Mouse (Mus musculus) left cerebral cortex, adult 2 months (tissue): ENCODE measurements around the gene Lta. TPM values are rescaled to one million over a fixed set of nuclear protein-coding genes. Genes with fewer than 3 reads are reported as not detected.

Experiments used
- DNase-seq, 2 experiments: peaks; one replicate each; pipeline ENCODE4 v3.0.0; 2021 to 2022; ENCODE audit warnings: low spot score in 2 of 2, mixed read lengths in 1 of 2; ENCODE audit errors: extremely low spot score in 1 of 2
- H3K27ac ChIP-seq: fragments of 200-600 bp; 2 replicates; pipeline ENCODE4 v1.8.1; 2022
- H3K4me3 ChIP-seq: fragments of 200-600 bp; 2 replicates; pipeline ENCODE4 v1.8.1; 2022
- CTCF ChIP-seq: fragments of 200-600 bp; IDR thresholded peaks from 2 replicates; pipeline ENCODE4 v1.8.1; 2022; ENCODE audit warnings: antibody characterized with exemption, mild to moderate bottlenecking, moderate library complexity
- intact Hi-C: fragments of 180-260 bp; cut with DNase I; formaldehyde crosslinking; loops from one replicate; pipeline ENCODE4 v1.15.1; 2025
- total RNA-seq, 2 experiments: library from RNA; stranded (reverse); gene quantifications; 2 replicates each; pipeline ENCODE4 v1.2.3; 2021

Lta gene
- total RNA-seq, 2 experiments from 2014 or later = 0.41 to 0.65 TPM

- intact Hi-C loops = loop anchor here (1.0 kb wide), 1 partner anchor 64 kb away; no protein-coding TSS in a partner anchor
- Histone ChIP-seq H3K27ac (peak overlapping the region; percentile 75), H3K4me3 (no peak overlapping the region)
- TF ChIP-seq CTCF = peak; percentile 78
- no peak for DNase-seq
These were observed 36.5 kb downstream of the Lta start for GRCm38 (mm10) chr17:35168541-35169207.

GRCm38 (mm10) chr17:35167794-35168193 lies 37.4 kb downstream of the Lta start:
- intact Hi-C loops = no loop called here
- TF ChIP-seq CTCF = no peak
- H3K27ac ChIP-seq = peak overlapping the region; percentile 75
- H3K4me3 ChIP-seq = no peak overlapping the region
- no peak for DNase-seq

DNA sequence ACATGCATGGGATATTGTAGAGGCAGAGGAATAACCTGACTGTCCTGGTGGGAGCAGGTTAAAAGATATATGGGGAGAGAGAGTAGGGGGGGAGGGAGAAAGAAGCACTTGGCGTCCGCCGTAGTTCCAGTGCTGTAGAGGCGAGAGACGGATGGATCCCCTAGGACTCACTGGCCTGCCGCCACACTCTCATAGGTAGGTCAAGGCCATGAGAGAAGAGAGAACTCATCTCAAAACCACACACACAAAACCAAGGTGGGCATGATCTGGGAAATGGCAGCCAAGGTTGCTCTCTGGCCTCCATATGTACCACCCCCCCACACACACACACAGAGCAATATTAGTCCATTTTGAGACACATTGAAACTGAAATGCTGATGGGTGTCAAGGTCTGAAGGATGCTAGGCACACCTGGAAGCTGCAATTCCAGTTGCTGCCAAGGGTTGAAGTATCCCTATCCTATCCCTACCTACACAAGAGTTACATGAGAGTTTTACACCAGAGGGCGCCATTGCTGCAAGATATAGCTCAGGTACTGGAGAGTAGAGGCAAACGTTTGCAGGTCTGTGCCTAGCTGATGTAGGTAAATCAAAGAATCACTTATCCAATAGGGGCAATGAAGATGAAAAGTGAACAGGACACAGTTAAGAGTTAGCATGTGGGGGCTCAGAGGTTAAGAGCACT lies 38.7 kb downstream of the Lta start:
- DNase-seq = peak in 1 of 2 experiments; percentile 59
- H3K4me3 ChIP-seq = no peak overlapping the region
- peak overlapping the region; percentile 96; the same call in 1 of the 2 replicates for H3K27ac ChIP-seq
- intact Hi-C loops = loop anchor here (1.0 kb wide), 1 partner anchor 70 kb away; no protein-coding TSS in a partner anchor
- TF ChIP-seq CTCF = peak; percentile 64

GRCm38 (mm10) chr17:35165451-35166155 lies 39.5 kb downstream of the Lta start:
- DNase-seq = no peak
- H3K27ac ChIP-seq = peak overlapping the region; percentile 96
- no peak for TF ChIP-seq CTCF
- peak overlapping the region; percentile 87 for H3K4me3 ChIP-seq
- intact Hi-C loops = loop anchor here (1.0 kb wide), 1 partner anchor 71 kb away; no protein-coding TSS in a partner anchor

DNA sequence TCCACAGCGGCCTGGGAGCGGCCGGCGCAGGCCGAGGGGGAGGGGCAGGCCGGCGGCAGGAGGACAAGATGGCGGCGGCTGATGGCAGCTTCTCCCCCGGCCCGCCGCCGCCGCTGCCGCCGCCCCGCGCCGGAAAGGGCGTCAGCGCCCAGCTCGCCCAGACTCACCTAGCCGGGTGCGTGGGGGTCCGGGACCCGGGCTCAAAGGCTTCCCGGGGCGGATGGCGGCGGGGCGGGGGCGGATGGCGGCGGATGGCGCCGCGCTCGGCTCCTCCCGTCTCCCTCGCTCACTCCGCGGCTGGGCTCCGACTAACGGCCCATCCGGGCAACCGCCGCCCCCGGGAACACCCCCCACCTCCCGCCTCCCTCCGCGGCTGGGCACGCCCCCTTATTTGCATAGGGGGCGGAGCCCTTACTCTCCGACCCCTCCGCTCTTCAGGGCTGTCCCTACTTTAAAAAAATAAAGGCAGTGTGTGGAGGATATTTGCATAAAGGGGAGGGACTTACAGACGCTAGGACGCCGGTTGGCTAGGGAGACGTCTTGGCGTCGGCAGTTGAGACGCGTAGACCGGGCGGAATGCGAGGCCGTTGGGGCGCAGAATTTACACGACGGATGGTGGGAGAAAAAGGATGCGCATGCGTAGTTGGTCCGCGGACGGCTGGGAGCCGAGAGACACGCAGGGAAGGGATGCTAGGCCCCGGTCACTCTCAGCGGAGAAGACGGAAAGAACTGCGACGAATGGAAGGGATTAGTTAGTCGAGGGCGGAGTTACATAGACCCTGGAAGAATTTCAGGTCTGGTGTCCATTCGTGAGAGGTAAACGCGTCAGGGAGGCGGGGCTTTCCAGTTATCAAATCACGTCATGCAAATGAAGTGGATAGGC lies 40.3 kb downstream of the Lta start, which contains the start of gene Prrc2a:
Prrc2a (minus strand) TSS at position 330 of the 883 bp plus-strand sequence.
- peak; percentile 98 for DNase-seq
- TF ChIP-seq CTCF = no peak
- H3K4me3 ChIP-seq = peak within 1 kb of the TSS; percentile 87
- intact Hi-C loops = loop anchor here (1.0 kb wide), 1 partner anchor 30 kb away; the partner anchor contains the start of gene Bag6
- H3K27ac ChIP-seq = peak within 1 kb of the TSS; percentile 96

GRCm38 (mm10) chr17:35164218-35164567 lies 41.0 kb downstream of the Lta start:
- no peak for TF ChIP-seq CTCF
- intact Hi-C loops = loop anchor here (1.0 kb wide), 1 partner anchor 29 kb away; the partner anchor contains the start of gene Bag6

GRCm38 (mm10) chr17:35163326-35164081 lies 41.6 kb downstream of the Lta start:
- no peak for TF ChIP-seq CTCF
- peak overlapping the region; percentile 96 for H3K27ac ChIP-seq
- intact Hi-C loops = loop anchor here (1.0 kb wide), 1 partner anchor 28 kb away; the partner anchor contains the start of gene Bag6
- DNase-seq = no peak
- peak overlapping the region; percentile 87 for H3K4me3 ChIP-seq

More at GRCm38 (mm10) chr17:35164218-35164567, 41.0 kb downstream of the Lta start:
- no peak for DNase-seq
- Histone ChIP-seq H3K27ac (peak overlapping the region; percentile 96), H3K4me3 (peak overlapping the region; percentile 87)

GRCm38 (mm10) chr17:35162730-35163129 lies 42.4 kb downstream of the Lta start:
- intact Hi-C loops = no loop called here
- no peak for TF ChIP-seq CTCF
- peak overlapping the region; percentile 87 for H3K4me3 ChIP-seq
- no peak for DNase-seq
- H3K27ac ChIP-seq = no peak overlapping the region

GRCm38 (mm10) chr17:35162121-35162520 lies 43.0 kb downstream of the Lta start:
- Histone ChIP-seq H3K27ac (no peak overlapping the region), H3K4me3 (peak overlapping the region; percentile 87; the same call in 1 of the 2 replicates)
- no peak for DNase-seq
- intact Hi-C loops = no loop called here
- TF ChIP-seq CTCF = no peak

DNA sequence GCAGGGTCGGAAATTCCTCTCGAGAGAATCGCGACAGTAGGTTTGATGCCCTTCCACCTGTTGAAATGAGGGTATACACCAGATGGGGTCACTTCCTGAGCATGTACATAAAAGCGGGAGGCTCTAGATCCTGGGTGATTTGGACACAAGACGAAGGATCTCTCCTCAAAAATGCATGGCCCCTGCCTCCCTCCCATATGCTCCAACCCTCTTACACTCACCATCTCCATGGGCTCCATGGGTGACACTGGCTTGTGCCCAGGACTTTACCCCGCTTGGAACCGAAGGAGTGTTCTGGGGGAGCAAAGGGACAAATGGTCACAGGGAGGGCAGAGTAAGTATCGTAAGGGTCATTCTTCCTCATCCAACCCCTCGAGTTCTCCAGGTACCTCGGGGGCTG lies 43.7 kb downstream of the Lta start:
- DNase-seq = no peak
- Histone ChIP-seq H3K27ac (no peak overlapping the region), H3K4me3 (no peak overlapping the region)
- intact Hi-C loops = no loop called here
- no peak for TF ChIP-seq CTCF
